Mouse (Mus musculus): ENCODE results near the gene Snd1. TPM values are rescaled to one million over a fixed set of nuclear protein-coding genes. Genes with fewer than 3 reads are reported as not detected.

Gene Snd1
- polyA plus RNA-seq, 1 experiment, result 138 TPM

GRCm38 (mm10) chr6:28528208-28528607, 53.3 kb downstream of the Snd1 start:
- Histone ChIP-seq H3K27ac (ENCODE audit: insufficient read depth, low read length) (no peak overlapping the region), H3K4me1 (ENCODE audit: control insufficient read depth, insufficient read depth, low read length) (no peaks in the 10 kb centered on the region), H3K4me3 (ENCODE audit: insufficient read depth, low read length) (no peak overlapping the region)
- no peak for TF ChIP-seq POLR2A (IDR thresholded peaks at IDR 0.05; ENCODE audit: low read depth, low read length)
- no peak for TF ChIP-seq CTCF (IDR thresholded peaks at IDR 0.05; ENCODE audit: borderline replicate concordance, insufficient read depth, low read length)

- H3K27ac ChIP-seq (ENCODE audit: insufficient read depth, low read length), result no peak overlapping the region
- no peaks in the 10 kb centered on the region for H3K4me1 ChIP-seq (ENCODE audit: control insufficient read depth, insufficient read depth, low read length)
- TF ChIP-seq POLR2A (IDR thresholded peaks at IDR 0.05; ENCODE audit: low read depth, low read length) (no peak), CTCF (IDR thresholded peaks at IDR 0.05; ENCODE audit: borderline replicate concordance, insufficient read depth, low read length) (no peak)
- H3K4me3 ChIP-seq (ENCODE audit: insufficient read depth, low read length), result no peak overlapping the region
Measured at GRCm38 (mm10) chr6:28536464-28536863, 61.5 kb downstream of the Snd1 start.

DNA sequence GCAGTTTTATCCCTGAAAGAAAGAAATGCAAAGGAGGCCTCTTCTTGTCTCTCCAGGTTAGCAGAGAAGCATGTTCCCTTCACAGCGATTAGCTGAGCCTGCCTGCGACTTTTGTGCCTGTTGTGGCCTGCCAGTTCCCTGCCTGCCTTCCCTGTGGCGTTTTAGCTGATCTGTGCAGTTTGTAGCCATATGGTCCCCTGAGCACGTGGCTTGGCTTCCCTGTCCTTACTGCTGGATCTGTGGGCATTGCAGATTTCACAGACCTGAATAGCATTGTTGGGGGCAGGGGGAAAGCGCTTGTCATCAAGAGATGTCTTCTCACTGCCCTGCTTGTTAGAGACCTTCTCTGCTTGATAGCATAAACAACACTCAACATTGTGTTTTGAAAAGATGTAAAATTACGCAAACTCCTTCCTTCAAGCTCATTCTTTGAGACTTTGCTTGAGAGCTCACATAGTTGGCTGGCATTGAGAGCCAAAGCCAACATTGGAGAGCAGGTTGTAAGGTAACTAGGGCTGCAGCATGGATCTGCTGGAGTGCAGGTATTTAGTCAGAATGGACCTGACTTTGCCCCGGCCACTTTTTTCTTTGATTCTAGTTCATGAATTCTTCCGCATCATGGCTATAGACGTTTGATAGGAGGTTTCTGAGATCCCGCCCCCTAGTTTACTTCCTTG, 63.0 kb downstream of the Snd1 start:
- Histone ChIP-seq H3K27ac (ENCODE audit: insufficient read depth, low read length) (no peak overlapping the region), H3K4me1 (ENCODE audit: control insufficient read depth, insufficient read depth, low read length) (no peaks in the 10 kb centered on the region), H3K4me3 (ENCODE audit: insufficient read depth, low read length) (no peak overlapping the region)
- TF ChIP-seq CTCF (IDR thresholded peaks at IDR 0.05; ENCODE audit: borderline replicate concordance, insufficient read depth, low read length) (no peak), POLR2A (IDR thresholded peaks at IDR 0.05; ENCODE audit: low read depth, low read length) (no peak)

- Histone ChIP-seq H3K27ac (ENCODE audit: insufficient read depth, low read length) (no peak overlapping the region), H3K4me1 (ENCODE audit: control insufficient read depth, insufficient read depth, low read length) (no peaks in the 10 kb centered on the region), H3K4me3 (ENCODE audit: insufficient read depth, low read length) (no peak overlapping the region)
- TF ChIP-seq CTCF (IDR thresholded peaks at IDR 0.05; ENCODE audit: borderline replicate concordance, insufficient read depth, low read length) (no peak), POLR2A (IDR thresholded peaks at IDR 0.05; ENCODE audit: low read depth, low read length) (no peak)
Measured at GRCm38 (mm10) chr6:28542298-28542701, 67.4 kb downstream of the Snd1 start.

GRCm38 (mm10) chr6:28546943-28547342, 72.0 kb downstream of the Snd1 start:
- TF ChIP-seq POLR2A (IDR thresholded peaks at IDR 0.05; ENCODE audit: low read depth, low read length) (no peak), CTCF (IDR thresholded peaks at IDR 0.05; ENCODE audit: borderline replicate concordance, insufficient read depth, low read length) (no peak)
- Histone ChIP-seq H3K4me1 (ENCODE audit: control insufficient read depth, insufficient read depth, low read length) (no peaks in the 10 kb centered on the region), H3K4me3 (ENCODE audit: insufficient read depth, low read length) (no peak overlapping the region), H3K27ac (ENCODE audit: insufficient read depth, low read length) (no peak overlapping the region)

DNA sequence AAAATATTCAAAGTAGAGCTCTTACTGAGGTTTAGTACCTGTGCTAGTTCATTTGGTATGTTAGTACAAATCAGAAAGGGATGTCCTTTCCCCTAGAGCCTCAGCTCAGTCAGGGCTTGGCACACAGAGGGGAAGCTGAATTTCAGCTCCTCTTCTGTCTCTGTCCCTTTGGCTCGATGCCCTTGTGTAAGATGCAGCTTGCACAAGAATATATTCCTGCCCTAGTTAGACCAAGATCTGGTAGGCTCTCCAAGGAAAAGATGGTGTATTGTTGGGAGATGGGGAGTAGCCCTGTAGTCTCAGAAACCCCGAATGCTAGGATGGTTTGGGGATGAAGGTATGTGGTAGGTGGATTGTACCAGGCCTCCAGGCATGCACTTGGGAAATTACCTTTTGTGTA, 74.4 kb downstream of the Snd1 start:
- H3K4me1 ChIP-seq (ENCODE audit: control insufficient read depth, insufficient read depth, low read length), result no peaks in the 10 kb centered on the region
- H3K4me3 ChIP-seq (ENCODE audit: insufficient read depth, low read length), result no peak overlapping the region
- no peak overlapping the region for H3K27ac ChIP-seq (ENCODE audit: insufficient read depth, low read length)
- TF ChIP-seq POLR2A (IDR thresholded peaks at IDR 0.05; ENCODE audit: low read depth, low read length), result no peak

- no peak for TF ChIP-seq POLR2A (IDR thresholded peaks at IDR 0.05; ENCODE audit: low read depth, low read length)
- no peak for TF ChIP-seq CTCF (IDR thresholded peaks at IDR 0.05; ENCODE audit: borderline replicate concordance, insufficient read depth, low read length)
- no peak overlapping the region for H3K27ac ChIP-seq (ENCODE audit: insufficient read depth, low read length)
- no peaks in the 10 kb centered on the region for H3K4me1 ChIP-seq (ENCODE audit: control insufficient read depth, insufficient read depth, low read length)
Measured at GRCm38 (mm10) chr6:28550255-28551004, 75.5 kb downstream of the Snd1 start.

GRCm38 (mm10) chr6:28554470-28554869, 79.5 kb downstream of the Snd1 start:
- Histone ChIP-seq H3K4me1 (ENCODE audit: control insufficient read depth, insufficient read depth, low read length) (no peaks in the 10 kb centered on the region; the same call in 1 of the 2 replicates), H3K4me3 (ENCODE audit: insufficient read depth, low read length) (no peak overlapping the region), H3K27ac (ENCODE audit: insufficient read depth, low read length) (no peak overlapping the region)
- TF ChIP-seq CTCF (IDR thresholded peaks at IDR 0.05; ENCODE audit: borderline replicate concordance, insufficient read depth, low read length), result no peak
- TF ChIP-seq POLR2A (IDR thresholded peaks at IDR 0.05; ENCODE audit: low read depth, low read length), result no peak

More at GRCm38 (mm10) chr6:28550255-28551004, 75.5 kb downstream of the Snd1 start:
- H3K4me3 ChIP-seq (ENCODE audit: insufficient read depth, low read length), result no peak overlapping the region

- Histone ChIP-seq H3K27ac (ENCODE audit: insufficient read depth, low read length) (no peak overlapping the region), H3K4me1 (ENCODE audit: control insufficient read depth, insufficient read depth, low read length) (no peaks in the 10 kb centered on the region; the same call in 1 of the 2 replicates), H3K4me3 (ENCODE audit: insufficient read depth, low read length) (no peak overlapping the region)
- no peak for TF ChIP-seq CTCF (IDR thresholded peaks at IDR 0.05; ENCODE audit: borderline replicate concordance, insufficient read depth, low read length)
Measured at GRCm38 (mm10) chr6:28555002-28555401, 80.1 kb downstream of the Snd1 start.

GRCm38 (mm10) chr6:28555428-28555827, 80.5 kb downstream of the Snd1 start:
- no peak overlapping the region for H3K27ac ChIP-seq (ENCODE audit: insufficient read depth, low read length)
- no peak for TF ChIP-seq CTCF (IDR thresholded peaks at IDR 0.05; ENCODE audit: borderline replicate concordance, insufficient read depth, low read length)
- no peak for TF ChIP-seq POLR2A (IDR thresholded peaks at IDR 0.05; ENCODE audit: low read depth, low read length)
- no peak overlapping the region for H3K4me3 ChIP-seq (ENCODE audit: insufficient read depth, low read length)
- no peaks in the 10 kb centered on the region; the same call in 1 of the 2 replicates for H3K4me1 ChIP-seq (ENCODE audit: control insufficient read depth, insufficient read depth, low read length)

All from embryonic fibroblast, embryonic 13.5 days (primary cell).